Mouse (Mus musculus) erythroblast, embryonic 14.5 days (primary cell): ENCODE measurements around the gene Psmb8.

ENCODE experiments used
- GATA1 ChIP-seq: IDR thresholded peaks from 2 replicates; pipeline ENCODE4 v1.6.1; 2012; ENCODE audit warnings: low read length, inconsistent platforms, mixed read lengths
- TAL1 ChIP-seq: IDR thresholded peaks from 3 replicates; pipeline ENCODE4 v1.6.1; 2012; ENCODE audit warnings: low read length, inconsistent platforms, mixed read lengths

DNA sequence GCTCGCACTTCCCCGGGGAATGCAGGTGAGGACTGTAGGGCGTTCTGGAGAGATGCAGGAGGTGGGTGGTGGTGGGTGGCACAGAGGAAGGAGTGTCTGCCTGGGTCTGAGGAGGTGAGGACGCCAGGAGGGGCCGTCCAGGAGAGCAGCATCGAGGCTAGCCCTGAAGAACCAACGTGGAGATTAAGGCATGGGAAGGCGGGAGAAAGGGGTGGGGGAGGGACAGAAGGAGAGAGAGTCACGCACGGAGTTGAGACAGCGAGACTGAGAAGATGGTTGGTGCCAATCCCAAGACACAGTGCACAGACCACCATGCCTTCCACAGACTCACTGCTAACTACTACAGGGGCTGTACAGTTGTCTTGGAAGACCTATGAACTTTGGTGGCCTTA is 996 bp downstream of the Psmb8 start:
- TF ChIP-seq GATA1 = no peak
- TF ChIP-seq TAL1 = no peak
